Mouse (Mus musculus): ENCODE measurements at regions not wholly inside any gene's neighbourhood (a gene's known extent, or its start where the extent isn't known, plus 50 kb on each side); places are given as distances from the start of the nearest gene placed in this dataset.

DNA sequence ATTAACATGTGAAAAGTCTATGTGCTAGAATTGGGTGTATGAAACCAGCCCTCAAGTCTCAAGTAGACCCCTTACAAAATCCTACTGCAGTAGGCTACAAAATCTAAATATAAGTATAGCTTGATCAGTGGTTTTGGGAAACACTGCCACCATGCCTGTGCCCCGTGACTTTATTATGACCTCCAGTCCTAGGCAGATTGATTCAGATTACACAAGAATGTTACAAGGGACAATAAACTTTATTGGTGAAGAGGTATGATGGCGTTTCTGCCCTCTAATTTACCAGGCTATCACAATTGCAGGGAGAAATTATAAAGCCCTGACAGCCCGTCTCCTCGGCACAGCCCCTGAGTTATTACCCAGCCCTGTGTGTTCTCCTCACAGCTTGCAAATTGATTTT, 337.4 kb upstream of the Arglu1 start:
- no peaks in the 10 kb centered on the region for H3K36me3 ChIP-seq (ENCODE audit: control insufficient read depth, insufficient read depth, low read length)
- DNase-seq (ENCODE audit: low spot score) (no peak), ATAC-seq (replicated peaks; ENCODE audit: low FRiP score) (no peak)
- no peaks in the 10 kb centered on the region for H3K9me3 ChIP-seq (ENCODE audit: control insufficient read depth, low read length)
- H3K9ac ChIP-seq (ENCODE audit: low read length) = no peak overlapping the region
- 88% methylated on average over 4 of the region's 4 CpGs for WGBS
- H3K4me3 ChIP-seq (ENCODE audit: low read depth, low read length) = no peak overlapping the region
- H3K4me1 ChIP-seq (replicated peaks; ENCODE audit: control insufficient read depth, insufficient read depth, low read length) = peaks cover 2% of the 10 kb centered on the region; the same call in 1 of the 2 replicates
- H3K4me2 ChIP-seq (ENCODE audit: low read depth, low read length, severe bottlenecking) = no peak overlapping the region
- no peak overlapping the region for H3K27ac ChIP-seq (ENCODE audit: low read depth, low read length)
- H3K27me3 ChIP-seq (ENCODE audit: control insufficient read depth, insufficient read depth, low read length) = no peaks in the 10 kb centered on the region

DNA sequence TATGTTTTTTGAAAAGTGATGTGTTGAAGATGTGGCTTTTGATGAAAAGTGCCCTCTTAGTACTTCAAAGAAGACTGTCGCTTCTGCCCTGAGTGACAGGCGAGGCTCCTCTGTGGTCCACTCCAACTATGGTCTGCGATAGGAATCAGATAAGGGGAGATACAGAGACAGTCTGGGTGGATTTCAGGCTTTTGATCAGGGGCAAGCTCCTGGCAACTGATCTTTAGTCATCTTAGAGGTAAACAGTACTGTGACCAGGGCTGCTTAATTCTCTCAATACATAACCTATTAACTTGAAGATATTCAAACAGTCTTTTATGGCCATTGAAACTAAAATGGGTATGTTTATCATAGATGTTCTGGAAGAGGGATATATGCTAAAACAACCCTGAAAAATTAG, 335.6 kb upstream of the Arglu1 start:
- H3K27me3 ChIP-seq (ENCODE audit: control insufficient read depth, insufficient read depth, low read length) = no peaks in the 10 kb centered on the region
- 87% methylated on average over 3 of the region's 3 CpGs for WGBS
- DNase-seq (ENCODE audit: low spot score) (no peak), ATAC-seq (replicated peaks; ENCODE audit: low FRiP score) (no peak)
- H3K4me1 ChIP-seq (replicated peaks; ENCODE audit: control insufficient read depth, insufficient read depth, low read length) = peaks cover 2% of the 10 kb centered on the region; the same call in 1 of the 2 replicates
- H3K36me3 ChIP-seq (ENCODE audit: control insufficient read depth, insufficient read depth, low read length) = no peaks in the 10 kb centered on the region
- no peak overlapping the region for H3K4me2 ChIP-seq (ENCODE audit: low read depth, low read length, severe bottlenecking)
- H3K27ac ChIP-seq (ENCODE audit: low read depth, low read length) = no peak overlapping the region
- no peak overlapping the region for H3K9ac ChIP-seq (ENCODE audit: low read length)
- H3K9me3 ChIP-seq (ENCODE audit: control insufficient read depth, low read length) = no peaks in the 10 kb centered on the region
- no peak overlapping the region for H3K4me3 ChIP-seq (ENCODE audit: low read depth, low read length)

DNA sequence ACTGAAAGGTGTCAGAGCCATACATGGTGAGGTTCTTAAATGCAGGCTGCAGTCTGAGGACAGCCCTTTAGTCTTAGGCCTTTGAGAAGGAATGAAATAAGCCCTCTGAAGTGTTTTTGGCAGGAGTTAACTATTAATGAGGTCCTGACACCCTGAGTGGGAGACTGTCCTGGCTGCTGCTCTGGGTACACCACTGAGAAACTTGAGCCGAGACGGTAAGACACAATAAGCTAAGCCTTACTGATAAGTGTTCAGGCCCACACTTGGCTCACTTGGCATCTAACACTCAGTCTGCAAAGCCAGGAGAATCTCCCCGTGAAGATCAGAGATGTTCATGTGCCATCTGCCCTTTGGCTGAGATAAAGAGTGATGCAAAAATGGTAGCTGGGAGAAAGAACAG, 335.1 kb upstream of the Arglu1 start:
- DNase-seq (ENCODE audit: low spot score) (no peak), ATAC-seq (replicated peaks; ENCODE audit: low FRiP score) (no peak)
- H3K9me3 ChIP-seq (ENCODE audit: control insufficient read depth, low read length) = no peaks in the 10 kb centered on the region
- H3K4me1 ChIP-seq (replicated peaks; ENCODE audit: control insufficient read depth, insufficient read depth, low read length) = peaks cover 2% of the 10 kb centered on the region; the same call in 1 of the 2 replicates
- no peak overlapping the region for H3K9ac ChIP-seq (ENCODE audit: low read length)
- H3K27me3 ChIP-seq (ENCODE audit: control insufficient read depth, insufficient read depth, low read length) = no peaks in the 10 kb centered on the region
- H3K36me3 ChIP-seq (ENCODE audit: control insufficient read depth, insufficient read depth, low read length) = no peaks in the 10 kb centered on the region
- WGBS = 83% methylated on average over 3 of the region's 3 CpGs
- H3K4me2 ChIP-seq (ENCODE audit: low read depth, low read length, severe bottlenecking) = no peak overlapping the region
- H3K27ac ChIP-seq (ENCODE audit: low read depth, low read length) = no peak overlapping the region
- no peak overlapping the region for H3K4me3 ChIP-seq (ENCODE audit: low read depth, low read length)

DNA sequence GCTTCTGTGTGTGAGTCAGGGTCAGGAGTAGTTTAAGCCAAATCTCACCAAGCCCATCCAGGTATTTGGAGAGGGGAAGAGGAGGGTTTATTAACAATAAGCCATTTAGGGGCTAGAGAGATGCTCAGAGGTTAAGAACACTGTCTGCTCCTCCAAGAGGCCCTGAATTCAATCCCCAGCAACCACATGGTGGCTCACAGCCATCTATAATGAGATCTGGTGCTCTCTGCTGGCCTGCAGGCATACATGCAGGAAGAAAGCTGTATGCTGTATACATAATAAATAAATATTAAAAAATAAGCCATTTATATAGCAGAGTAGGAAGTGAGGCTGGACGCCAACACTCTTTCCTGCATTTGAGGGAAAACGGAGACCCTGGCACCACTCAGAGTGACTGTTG, 330.4 kb upstream of the Arglu1 start:
- Histone ChIP-seq H3K4me1 (replicated peaks; ENCODE audit: control insufficient read depth, insufficient read depth, low read length) (no peaks in the 10 kb centered on the region), H3K4me2 (ENCODE audit: low read depth, low read length, severe bottlenecking) (no peak overlapping the region), H3K4me3 (ENCODE audit: low read depth, low read length) (no peak overlapping the region), H3K27ac (ENCODE audit: low read depth, low read length) (no peak overlapping the region), H3K36me3 (ENCODE audit: control insufficient read depth, insufficient read depth, low read length) (no peaks in the 10 kb centered on the region), H3K9me3 (ENCODE audit: control insufficient read depth, low read length) (no peaks in the 10 kb centered on the region), H3K9ac (ENCODE audit: low read length) (no peak overlapping the region), H3K27me3 (ENCODE audit: control insufficient read depth, insufficient read depth, low read length) (no peaks in the 10 kb centered on the region)
- ATAC-seq (replicated peaks; ENCODE audit: low FRiP score) = no peak
- no peak for DNase-seq (ENCODE audit: low spot score)
- 94% methylated on average over 2 of the region's 2 CpGs for WGBS

DNA sequence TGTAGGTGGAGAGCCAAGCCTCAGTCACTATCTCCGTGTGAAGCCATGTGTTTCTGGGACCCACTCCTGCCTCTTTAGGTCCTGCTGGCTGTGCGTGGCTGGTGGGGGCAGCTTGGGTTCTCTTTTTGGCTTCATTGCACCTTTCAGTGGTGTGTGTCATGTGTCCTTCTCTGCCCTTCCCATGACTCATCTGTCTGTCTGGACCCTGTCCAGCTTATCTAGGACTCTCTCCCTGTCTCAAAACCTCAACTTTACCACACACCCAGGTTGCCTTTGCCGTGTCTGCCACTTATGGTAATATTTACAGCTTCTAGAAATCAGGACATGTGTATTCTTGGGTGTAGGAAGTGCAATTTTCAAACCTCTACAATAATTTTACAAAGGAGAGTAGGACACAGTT, 329.9 kb upstream of the Arglu1 start:
- 84% methylated on average over 3 of the region's 3 CpGs for WGBS
- no peak overlapping the region for H3K27ac ChIP-seq (ENCODE audit: low read depth, low read length)
- no peaks in the 10 kb centered on the region for H3K9me3 ChIP-seq (ENCODE audit: control insufficient read depth, low read length)
- no peak overlapping the region for H3K4me3 ChIP-seq (ENCODE audit: low read depth, low read length)
- DNase-seq (ENCODE audit: low spot score) (no peak), ATAC-seq (replicated peaks; ENCODE audit: low FRiP score) (no peak)
- H3K27me3 ChIP-seq (ENCODE audit: control insufficient read depth, insufficient read depth, low read length) = no peaks in the 10 kb centered on the region
- H3K4me2 ChIP-seq (ENCODE audit: low read depth, low read length, severe bottlenecking) = no peak overlapping the region
- no peak overlapping the region for H3K9ac ChIP-seq (ENCODE audit: low read length)
- no peaks in the 10 kb centered on the region for H3K4me1 ChIP-seq (replicated peaks; ENCODE audit: control insufficient read depth, insufficient read depth, low read length)
- H3K36me3 ChIP-seq (ENCODE audit: control insufficient read depth, insufficient read depth, low read length) = no peaks in the 10 kb centered on the region

DNA sequence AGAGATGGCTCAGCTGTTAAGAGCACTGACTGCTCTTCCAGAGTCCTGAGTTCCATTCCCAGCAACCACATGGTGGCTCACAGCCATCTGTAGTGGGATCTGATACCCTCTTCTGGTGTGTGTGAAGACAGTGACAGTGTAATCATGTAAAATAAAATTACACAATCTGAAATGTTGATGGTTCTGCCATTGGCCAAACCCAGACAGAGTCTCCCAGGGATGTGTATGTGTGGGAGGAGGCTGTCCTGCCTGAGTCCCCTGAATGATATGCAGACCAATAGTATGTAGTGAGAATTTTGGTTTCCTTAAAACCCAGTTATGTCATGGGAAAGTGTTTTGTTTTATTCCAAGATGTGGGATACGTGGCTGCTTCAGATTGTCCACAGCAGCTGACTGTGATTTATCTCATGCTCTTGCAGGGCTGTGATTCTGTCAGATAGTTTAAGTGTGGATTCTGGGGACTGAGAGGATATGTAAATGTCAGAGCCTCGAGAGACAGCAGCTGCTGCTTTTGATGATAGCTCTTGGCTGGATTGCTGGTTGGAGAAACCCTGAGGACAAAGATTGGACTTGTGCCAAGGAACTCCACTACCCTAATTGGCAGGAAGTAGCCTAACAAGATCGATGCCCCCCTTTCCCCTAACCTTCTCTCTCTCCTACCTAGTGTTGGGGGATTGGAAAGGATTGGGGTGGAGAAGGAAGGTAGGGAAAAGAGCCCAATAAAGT, 321.6 kb upstream of the Arglu1 start:
- no peak overlapping the region for H3K4me3 ChIP-seq (ENCODE audit: low read depth, low read length)
- DNase-seq (ENCODE audit: low spot score) (no peak), ATAC-seq (replicated peaks; ENCODE audit: low FRiP score) (no peak)
- no peak overlapping the region for H3K4me2 ChIP-seq (ENCODE audit: low read depth, low read length, severe bottlenecking)
- 0 out of 2 replicates have a peak, but pooled peaks cover 2% of the 10 kb centered on the region for H3K4me1 ChIP-seq (replicated peaks; ENCODE audit: control insufficient read depth, insufficient read depth, low read length)
- H3K9me3 ChIP-seq (ENCODE audit: control insufficient read depth, low read length) = no peaks in the 10 kb centered on the region
- H3K9ac ChIP-seq (ENCODE audit: low read length) = no peak overlapping the region
- no peaks in the 10 kb centered on the region for H3K27me3 ChIP-seq (ENCODE audit: control insufficient read depth, insufficient read depth, low read length)
- H3K36me3 ChIP-seq (ENCODE audit: control insufficient read depth, insufficient read depth, low read length) = no peaks in the 10 kb centered on the region
- H3K27ac ChIP-seq (ENCODE audit: low read depth, low read length) = no peak overlapping the region
- WGBS = 67% methylated on average over 3 of the region's 3 CpGs

DNA sequence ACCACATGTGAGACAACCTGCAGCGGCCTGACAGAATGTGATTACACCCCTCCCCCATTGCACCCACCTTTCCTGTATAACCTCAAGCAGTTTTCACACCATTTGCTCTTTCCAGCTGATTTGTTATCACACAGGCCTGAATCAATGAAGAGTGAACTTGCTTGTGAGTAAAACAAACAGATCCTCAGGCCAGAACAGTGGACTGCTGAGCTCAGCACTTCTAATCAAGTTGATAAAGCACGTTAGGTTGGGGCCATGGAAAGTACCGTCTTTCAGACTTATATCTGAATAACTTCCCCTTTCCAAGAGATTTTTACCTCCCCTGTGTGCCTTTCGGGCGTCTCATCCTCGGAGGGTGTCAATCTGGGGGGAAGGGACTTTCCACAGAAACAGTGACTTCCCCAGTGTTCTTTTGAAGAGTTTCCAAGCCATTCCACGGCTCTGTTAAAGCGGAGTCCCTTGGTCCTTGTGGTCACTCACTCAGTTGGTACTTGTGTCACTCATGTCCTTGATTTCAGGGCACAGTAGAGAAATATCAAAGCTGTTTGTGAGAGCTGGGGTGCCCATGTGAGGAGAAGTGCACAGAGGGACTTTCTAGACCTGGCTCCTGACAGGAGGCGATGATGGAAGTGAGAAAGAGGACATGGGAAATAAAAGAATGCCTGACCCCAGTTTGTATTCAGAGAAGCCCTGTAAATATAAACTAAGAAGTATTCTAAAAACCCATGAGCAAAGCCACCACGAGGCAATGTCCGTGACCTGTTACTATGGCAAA, 317.9 kb upstream of the Arglu1 start:
- Histone ChIP-seq H3K36me3 (ENCODE audit: control insufficient read depth, insufficient read depth, low read length) (no peaks in the 10 kb centered on the region), H3K4me3 (ENCODE audit: low read depth, low read length) (no peak overlapping the region), H3K27ac (ENCODE audit: low read depth, low read length) (no peak overlapping the region), H3K9me3 (ENCODE audit: control insufficient read depth, low read length) (no peaks in the 10 kb centered on the region), H3K9ac (ENCODE audit: low read length) (no peak overlapping the region), H3K4me2 (ENCODE audit: low read depth, low read length, severe bottlenecking) (no peak overlapping the region), H3K27me3 (ENCODE audit: control insufficient read depth, insufficient read depth, low read length) (no peaks in the 10 kb centered on the region), H3K4me1 (replicated peaks; ENCODE audit: control insufficient read depth, insufficient read depth, low read length) (0 out of 2 replicates have a peak, but pooled peaks cover 2% of the 10 kb centered on the region)
- WGBS = 77% methylated on average over 11 of the region's 11 CpGs
- DNase-seq (ENCODE audit: low spot score) = no peak
- ATAC-seq (replicated peaks; ENCODE audit: low FRiP score) = no peak

DNA sequence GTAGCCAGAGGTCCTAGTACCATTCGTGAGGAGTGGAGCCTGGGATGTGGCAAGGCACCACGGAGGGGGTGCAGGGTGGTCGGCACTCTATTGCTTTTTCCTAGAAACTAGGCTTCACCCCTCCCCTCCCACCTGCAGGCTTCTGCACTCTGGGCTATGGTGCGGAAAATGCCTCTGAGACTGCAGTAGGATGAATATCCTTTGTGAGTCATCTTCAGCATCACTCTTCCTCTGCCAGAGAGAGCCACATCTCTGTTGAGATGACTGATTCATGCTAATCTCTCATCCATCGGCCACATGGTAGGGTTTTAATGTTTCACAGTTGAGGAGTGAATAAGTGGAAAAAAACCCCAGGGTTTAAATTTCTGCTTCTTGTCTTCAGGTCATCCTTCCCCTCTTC, 309.6 kb upstream of the Arglu1 start:
- no peak for ATAC-seq (replicated peaks; ENCODE audit: low FRiP score)
- Histone ChIP-seq H3K4me1 (replicated peaks; ENCODE audit: control insufficient read depth, insufficient read depth, low read length) (no peaks in the 10 kb centered on the region), H3K9ac (ENCODE audit: low read length) (no peak overlapping the region), H3K27ac (ENCODE audit: low read depth, low read length) (no peak overlapping the region), H3K36me3 (ENCODE audit: control insufficient read depth, insufficient read depth, low read length) (no peaks in the 10 kb centered on the region), H3K4me3 (ENCODE audit: low read depth, low read length) (no peak overlapping the region), H3K27me3 (ENCODE audit: control insufficient read depth, insufficient read depth, low read length) (no peaks in the 10 kb centered on the region), H3K4me2 (ENCODE audit: low read depth, low read length, severe bottlenecking) (no peak overlapping the region), H3K9me3 (ENCODE audit: control insufficient read depth, low read length) (no peaks in the 10 kb centered on the region)
- no peak for DNase-seq (ENCODE audit: low spot score)
- WGBS = 79% methylated on average over 5 of the region's 5 CpGs
